Mouse (Mus musculus): ENCODE data around the gene Plac8.

- TF ChIP-seq CTCF (IDR thresholded peaks at IDR 0.05; ENCODE audit: low read depth, low read length), result no peak
- no peak for TF ChIP-seq EP300 (IDR thresholded peaks at IDR 0.05; ENCODE audit: insufficient read depth, low read depth, low read length)
- no peak for TF ChIP-seq POLR2A (IDR thresholded peaks at IDR 0.05; ENCODE audit: insufficient read depth, low read length)
Measured at GRCm38 (mm10) chr5:100548236-100548635, 23.8 kb downstream of the Plac8 start.

Data from ES-Bruce4 (cell line).